Mouse (Mus musculus): ENCODE results near the gene Nrp1. TPM values are rescaled to one million over a fixed set of nuclear protein-coding genes. Genes with fewer than 3 reads are reported as not detected.

Gene Nrp1
- total RNA-seq, 1 experiment: 21.3 TPM

DNA sequence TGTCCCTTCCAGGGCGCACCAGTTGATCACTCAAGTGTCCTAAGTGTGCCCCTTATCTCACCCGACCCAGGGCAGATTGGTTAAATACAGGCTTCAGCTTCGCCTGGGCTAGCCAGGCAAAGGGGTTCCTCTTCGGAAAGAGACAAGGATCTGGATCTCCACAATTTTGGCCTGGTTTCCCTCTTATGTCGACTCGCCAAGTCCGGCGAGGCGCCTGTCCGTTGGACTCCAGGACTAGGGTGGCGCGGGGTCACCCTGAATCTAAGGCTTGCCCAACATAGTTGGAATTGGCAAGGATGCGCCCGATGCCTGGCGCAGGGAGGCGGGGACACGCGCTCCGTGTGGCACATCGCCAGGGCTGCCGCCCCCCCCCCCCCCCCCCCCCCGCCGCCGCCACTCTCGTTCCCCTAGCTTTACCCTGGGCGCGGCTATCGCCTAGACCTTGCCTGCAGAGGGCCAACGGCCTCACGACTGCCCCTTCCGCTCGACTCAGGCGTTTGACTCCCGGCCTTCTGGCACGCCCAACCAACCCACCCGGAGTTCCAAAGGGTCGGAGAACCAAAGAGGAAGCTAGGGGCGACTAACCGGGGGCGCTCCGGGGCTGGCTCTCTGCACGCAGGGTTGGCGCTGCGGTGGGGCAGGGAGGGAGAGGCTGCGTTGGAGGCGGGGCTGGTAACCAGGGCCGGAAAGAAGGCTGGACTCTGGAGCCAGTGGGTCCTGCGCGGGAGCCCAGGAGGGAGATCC lies 1.4 kb upstream of the Nrp1 start:
- peaks cover 0 to 5% of the 10 kb centered on the region in 2 experiments; a peak in 2 of 4 replicates for H3K4me1 ChIP-seq (ENCODE audit: control insufficient read depth in 2 of 2, insufficient read depth in 2 of 2, low read length in 2 of 2, poor library complexity in 1 of 2)
- DNase-seq (ENCODE audit: low read depth, low spot score): peak; percentile 21
- H3K9ac ChIP-seq (ENCODE audit: insufficient read depth, low read depth, low read length, poor library complexity, severe bottlenecking): peak overlapping the region; percentile 51
- H3K36me3 ChIP-seq (ENCODE audit: control insufficient read depth, insufficient read depth, low read length, poor library complexity, severe bottlenecking): no peaks in the 10 kb centered on the region
- H3K27ac ChIP-seq (ENCODE audit: insufficient read depth, low read depth, low read length, poor library complexity, severe bottlenecking): no peak overlapping the region
- in situ Hi-C loops (cut with MboI; ENCODE audit: low sequenced_read_pairs in 2 of 2, unreplicated experiment in 2 of 2): loop anchor here in 1 of 2 experiments (25.0 kb wide), 1 partner anchor 1020 kb away; no protein-coding TSS in a partner anchor
- H3K9me3 ChIP-seq (ENCODE audit: control insufficient read depth, insufficient read depth, low read depth, low read length): no peaks in the 10 kb centered on the region
- peak overlapping the region; percentile 56 to 65 for H3K4me3 ChIP-seq (ENCODE audit: insufficient read depth in 1 of 2, low read depth in 1 of 2, low read length in 2 of 2, poor library complexity in 1 of 2, severe bottlenecking in 1 of 2)
- TF ChIP-seq MAFK (IDR thresholded peaks at IDR 0.05; ENCODE audit: insufficient read depth, low read depth, low read length): no peak
- TF ChIP-seq ZNF384 (IDR thresholded peaks at IDR 0.05; ENCODE audit: low read depth, low read length): no peak
- no peak for TF ChIP-seq CHD2 (IDR thresholded peaks at IDR 0.05; ENCODE audit: low read depth, low read length)
- no peak for TF ChIP-seq HCFC1 (IDR thresholded peaks at IDR 0.05; ENCODE audit: borderline replicate concordance, insufficient read depth, low read length)
- no peak for TF ChIP-seq ZC3H11A (IDR thresholded peaks at IDR 0.05; ENCODE audit: borderline replicate concordance, low read depth, low read length)

- peak; percentile 25 for DNase-seq (ENCODE audit: low read depth, low spot score)
- H3K36me3 ChIP-seq (ENCODE audit: control insufficient read depth, insufficient read depth, low read length, poor library complexity, severe bottlenecking): no peaks in the 10 kb centered on the region
- no peak overlapping the region for H3K27ac ChIP-seq (ENCODE audit: insufficient read depth, low read depth, low read length, poor library complexity, severe bottlenecking)
- TF ChIP-seq ZC3H11A (IDR thresholded peaks at IDR 0.05; ENCODE audit: borderline replicate concordance, low read depth, low read length) (no peak), MAFK (IDR thresholded peaks at IDR 0.05; ENCODE audit: insufficient read depth, low read depth, low read length) (no peak)
- in situ Hi-C loops (cut with MboI; ENCODE audit: low sequenced_read_pairs in 2 of 2, unreplicated experiment in 2 of 2): loop anchor here in 1 of 2 experiments (25.0 kb wide), 1 partner anchor 1020 kb away; no protein-coding TSS in a partner anchor
- peak overlapping the region; percentile 56 to 65 for H3K4me3 ChIP-seq (ENCODE audit: insufficient read depth in 1 of 2, low read depth in 1 of 2, low read length in 2 of 2, poor library complexity in 1 of 2, severe bottlenecking in 1 of 2)
- H3K4me1 ChIP-seq (ENCODE audit: control insufficient read depth in 2 of 2, insufficient read depth in 2 of 2, low read length in 2 of 2, poor library complexity in 1 of 2): peaks cover 0 to 5% of the 10 kb centered on the region in 2 experiments; a peak in 2 of 4 replicates
- peak overlapping the region; percentile 40 for H3K9ac ChIP-seq (ENCODE audit: insufficient read depth, low read depth, low read length, poor library complexity, severe bottlenecking)
- H3K9me3 ChIP-seq (ENCODE audit: control insufficient read depth, insufficient read depth, low read depth, low read length): no peaks in the 10 kb centered on the region
These were observed 631 bp upstream of the Nrp1 start for GRCm38 (mm10) chr8:128357540-128358405.

GRCm38 (mm10) chr8:128358756-128359520 lies 534 bp downstream of the Nrp1 start:
- no peaks in the 10 kb centered on the region for H3K9me3 ChIP-seq (ENCODE audit: control insufficient read depth, insufficient read depth, low read depth, low read length)
- peak; percentile 28 for DNase-seq (ENCODE audit: low read depth, low spot score)
- TF ChIP-seq ZC3H11A (IDR thresholded peaks at IDR 0.05; ENCODE audit: borderline replicate concordance, low read depth, low read length) (no peak), ZNF384 (IDR thresholded peaks at IDR 0.05; ENCODE audit: low read depth, low read length) (no peak), HCFC1 (IDR thresholded peaks at IDR 0.05; ENCODE audit: borderline replicate concordance, insufficient read depth, low read length) (no peak), MAFK (IDR thresholded peaks at IDR 0.05; ENCODE audit: insufficient read depth, low read depth, low read length) (no peak), CHD2 (IDR thresholded peaks at IDR 0.05; ENCODE audit: low read depth, low read length) (no peak)
- H3K9ac ChIP-seq (ENCODE audit: insufficient read depth, low read depth, low read length, poor library complexity, severe bottlenecking): peak overlapping the region; percentile 33; the same call in 1 of the 2 replicates
- peak overlapping the region; percentile 56 to 64 for H3K4me3 ChIP-seq (ENCODE audit: insufficient read depth in 1 of 2, low read depth in 1 of 2, low read length in 2 of 2, poor library complexity in 1 of 2, severe bottlenecking in 1 of 2)
- H3K36me3 ChIP-seq (ENCODE audit: control insufficient read depth, insufficient read depth, low read length, poor library complexity, severe bottlenecking): no peaks in the 10 kb centered on the region
- in situ Hi-C loops (cut with MboI; ENCODE audit: low sequenced_read_pairs in 2 of 2, unreplicated experiment in 2 of 2): loop anchor here in 1 of 2 experiments (25.0 kb wide), 1 partner anchor 1022 kb away; no protein-coding TSS in a partner anchor
- H3K27ac ChIP-seq (ENCODE audit: insufficient read depth, low read depth, low read length, poor library complexity, severe bottlenecking): no peak overlapping the region
- H3K4me1 ChIP-seq (ENCODE audit: control insufficient read depth in 2 of 2, insufficient read depth in 2 of 2, low read length in 2 of 2, poor library complexity in 1 of 2): peaks cover 0 to 5% of the 10 kb centered on the region in 2 experiments; a peak in 2 of 4 replicates
